In the genomic region with DNA sequence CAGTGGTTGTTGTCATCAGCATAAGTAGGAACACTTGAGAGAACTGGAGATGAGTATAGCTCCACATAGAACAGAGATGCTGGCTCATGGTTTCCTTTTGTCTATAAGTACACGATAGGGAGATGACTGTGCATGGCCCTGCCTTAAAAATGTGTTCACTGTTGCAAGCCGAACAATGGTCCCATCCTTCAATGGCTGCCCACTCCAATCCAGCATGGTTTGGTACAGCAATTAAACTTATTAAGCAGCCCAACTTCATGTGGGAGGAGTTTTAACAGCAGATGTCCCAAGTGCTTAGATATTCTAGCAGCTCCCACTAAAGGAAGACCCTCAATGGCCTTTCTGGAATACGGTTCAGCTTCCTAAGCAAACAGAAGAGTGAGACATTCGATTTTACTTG, we compare ENCODE assay signal across 19 mouse cellular contexts.
A peak's percentile ranks its signal among the peaks of the same experiment; 100 is the strongest.
DNase-seq lines count a peak whose midpoint lies in the region; ATAC-seq lines count a peak whose summit lies in the region.
"Had no signal": no experiment of that assay in that cellular context is flagged by ENCODE, and none has a peak within 500 bp of the region (broad histone marks: within the 10 kb centered on the region; RNA-seq: fewer than 3 reads in every experiment).

No protein-coding gene starts in this region.

- 0 out of 2 replicates have a peak overlapping the region, but pooled peaks have one; percentile 25 for H3K27ac ChIP-seq in hindbrain, embryonic 11.5 days (ENCODE audit: low read depth, low read length)
- H3K27ac ChIP-seq in hindbrain, embryonic 14.5 days = no peak overlapping the region
- 0 out of 2 replicates have a peak overlapping the region, but pooled peaks have one; percentile 20 for H3K27ac ChIP-seq in midbrain, embryonic 12.5 days (replicated peaks)
- H3K27ac ChIP-seq in midbrain, embryonic 15.5 days = no peak overlapping the region
- H3K27ac ChIP-seq in forebrain, embryonic 16.5 days (ENCODE audit: low read length) = peak overlapping the region; percentile 9; the same call in 1 of the 2 replicates
- H3K27ac ChIP-seq: embryonic facial prominence, embryonic 15.5 days; heart, adult 2 months; heart, embryonic 15.5 days; hindbrain, embryonic 10.5 days had no signal

- no peak for DNase-seq in hindbrain, embryonic 11.5 days (ENCODE audit: low spot score)
- DNase-seq in hindbrain, embryonic 14.5 days (ENCODE audit: low spot score) = no peak
- no peak for DNase-seq in liver
- DNase-seq: adrenal gland, postnatal 36 days; cerebellum, adult 11 months; cerebellum, adult 8-10 months; embryo, embryonic 11 days; gastrocnemius, postnatal 10 days; kidney, adult 8-10 months had no signal

- no peak overlapping the region for H3K4me3 ChIP-seq in hindbrain, embryonic 11.5 days (ENCODE audit: low read depth, low read length)
- H3K4me3 ChIP-seq in hindbrain, embryonic 14.5 days (replicated peaks; ENCODE audit: low read length) = no peak overlapping the region
- H3K4me3 ChIP-seq in midbrain, embryonic 12.5 days = no peak overlapping the region
- no peak overlapping the region for H3K4me3 ChIP-seq in midbrain, embryonic 15.5 days
- no peak overlapping the region for H3K4me3 ChIP-seq in forebrain, embryonic 16.5 days (replicated peaks; ENCODE audit: low read length)
- H3K4me3 ChIP-seq: embryonic facial prominence, embryonic 15.5 days; heart, adult 2 months; heart, embryonic 15.5 days; hindbrain, embryonic 10.5 days had no signal

- H3K4me2 ChIP-seq in hindbrain, embryonic 11.5 days (replicated peaks; ENCODE audit: low read depth, low read length) = no peak overlapping the region
- no peak overlapping the region for H3K4me2 ChIP-seq in hindbrain, embryonic 14.5 days (replicated peaks)
- H3K4me2 ChIP-seq in midbrain, embryonic 12.5 days (replicated peaks) = no peak overlapping the region
- H3K4me2 ChIP-seq in midbrain, embryonic 15.5 days = no peak overlapping the region
- H3K4me2 ChIP-seq in forebrain, embryonic 16.5 days (ENCODE audit: low read length) = no peak overlapping the region
- H3K4me2 ChIP-seq: embryonic facial prominence, embryonic 15.5 days; heart, embryonic 11.5 days; heart, embryonic 15.5 days had no signal

- no peaks in the 10 kb centered on the region for H3K4me1 ChIP-seq in hindbrain, embryonic 11.5 days (replicated peaks; ENCODE audit: control insufficient read depth, insufficient read depth, low read length)
- peaks cover 5% of the 10 kb centered on the region; the same call in 1 of the 2 replicates for H3K4me1 ChIP-seq in hindbrain, embryonic 14.5 days (replicated peaks; ENCODE audit: control insufficient read depth, insufficient read depth, low read length)
- no peaks in the 10 kb centered on the region for H3K4me1 ChIP-seq in midbrain, embryonic 12.5 days
- 0 out of 2 replicates have a peak, but pooled peaks cover 4% of the 10 kb centered on the region for H3K4me1 ChIP-seq in midbrain, embryonic 15.5 days
- H3K4me1 ChIP-seq in forebrain, embryonic 16.5 days (replicated peaks; ENCODE audit: control insufficient read depth, insufficient read depth, low read length) = peaks cover 9% of the 10 kb centered on the region
- H3K4me1 ChIP-seq: embryonic facial prominence, embryonic 15.5 days; heart, embryonic 15.5 days had no signal

- H3K9me3 ChIP-seq in hindbrain, embryonic 11.5 days (ENCODE audit: control insufficient read depth, low read length) = no peaks in the 10 kb centered on the region
- H3K9me3 ChIP-seq in hindbrain, embryonic 14.5 days (ENCODE audit: control insufficient read depth, low read length) = no peaks in the 10 kb centered on the region
- no peaks in the 10 kb centered on the region for H3K9me3 ChIP-seq in midbrain, embryonic 12.5 days
- H3K9me3 ChIP-seq in midbrain, embryonic 15.5 days = no peaks in the 10 kb centered on the region
- no peaks in the 10 kb centered on the region for H3K9me3 ChIP-seq in forebrain, embryonic 16.5 days (ENCODE audit: control insufficient read depth, low read length)
- H3K9me3 ChIP-seq: embryonic facial prominence, embryonic 15.5 days; heart, embryonic 15.5 days; hindbrain, embryonic 10.5 days had no signal

- no peaks in the 10 kb centered on the region for H3K36me3 ChIP-seq in hindbrain, embryonic 11.5 days (ENCODE audit: control insufficient read depth, insufficient read depth, low read length)
- no peaks in the 10 kb centered on the region for H3K36me3 ChIP-seq in hindbrain, embryonic 14.5 days (replicated peaks; ENCODE audit: control insufficient read depth, insufficient read depth)
- no peaks in the 10 kb centered on the region for H3K36me3 ChIP-seq in midbrain, embryonic 12.5 days
- no peaks in the 10 kb centered on the region for H3K36me3 ChIP-seq in midbrain, embryonic 15.5 days (replicated peaks)
- no peaks in the 10 kb centered on the region for H3K36me3 ChIP-seq in forebrain, embryonic 16.5 days (ENCODE audit: control insufficient read depth, insufficient read depth)
- H3K36me3 ChIP-seq: embryonic facial prominence, embryonic 15.5 days; heart, embryonic 15.5 days; hindbrain, embryonic 10.5 days had no signal

- WGBS in hindbrain, embryonic 11.5 days = 71% methylated on average over 4 of the region's 4 CpGs
- 62% methylated on average over 4 of the region's 4 CpGs for WGBS in hindbrain, embryonic 14.5 days
- WGBS in midbrain, embryonic 12.5 days = 67% methylated on average over 4 of the region's 4 CpGs
- WGBS in midbrain, embryonic 15.5 days = 62% methylated on average over 4 of the region's 4 CpGs
- 45% methylated on average over 4 of the region's 4 CpGs for WGBS in forebrain, embryonic 16.5 days

- H3K9ac ChIP-seq in hindbrain, embryonic 11.5 days (ENCODE audit: low read depth, low read length) = no peak overlapping the region
- H3K9ac ChIP-seq in hindbrain, embryonic 14.5 days = no peak overlapping the region
- no peak overlapping the region for H3K9ac ChIP-seq in midbrain, embryonic 12.5 days (replicated peaks)
- H3K9ac ChIP-seq in midbrain, embryonic 15.5 days = no peak overlapping the region
- no peak overlapping the region for H3K9ac ChIP-seq in forebrain, embryonic 16.5 days (replicated peaks; ENCODE audit: low read depth, low read length)
- H3K9ac ChIP-seq: embryonic facial prominence, embryonic 15.5 days; heart, embryonic 15.5 days had no signal

- H3K27me3 ChIP-seq in hindbrain, embryonic 11.5 days (ENCODE audit: control insufficient read depth, insufficient read depth, low read length) = no peaks in the 10 kb centered on the region
- no peaks in the 10 kb centered on the region for H3K27me3 ChIP-seq in hindbrain, embryonic 14.5 days (ENCODE audit: control insufficient read depth, insufficient read depth, low read length)
- no peaks in the 10 kb centered on the region for H3K27me3 ChIP-seq in midbrain, embryonic 12.5 days
- no peaks in the 10 kb centered on the region for H3K27me3 ChIP-seq in midbrain, embryonic 15.5 days (replicated peaks)
- H3K27me3 ChIP-seq in forebrain, embryonic 16.5 days (replicated peaks; ENCODE audit: control insufficient read depth, insufficient read depth, low read length) = no peaks in the 10 kb centered on the region
- H3K27me3 ChIP-seq: embryonic facial prominence, embryonic 15.5 days; heart, embryonic 15.5 days had no signal

- ATAC-seq in hindbrain, embryonic 11.5 days (ENCODE audit: low FRiP score) = no peak; the same call in 1 of the 2 replicates
- no peak for ATAC-seq in hindbrain, embryonic 14.5 days (ENCODE audit: low FRiP score)
- ATAC-seq in midbrain, embryonic 12.5 days (ENCODE audit: low FRiP score, low read depth) = 0 out of 2 replicates have a peak, but pooled peaks have one; percentile 14
- ATAC-seq in midbrain, embryonic 15.5 days (replicated peaks) = no peak
- peak; percentile 57 for ATAC-seq in forebrain, embryonic 16.5 days
- ATAC-seq: inflammation-experienced regulatory T-cells, adult 6 months; intestine, postnatal 0 days had no signal

Comparison
In these comparisons a context has a peak if more than half of its experiments do, and no peak if none do; other contexts are left out.
1. ATAC-seq: peak in midbrain, embryonic 12.5 days (single experiment) and forebrain, embryonic 16.5 days (single experiment); none in hindbrain, embryonic 11.5 days (single experiment), hindbrain, embryonic 14.5 days (single experiment) and midbrain, embryonic 15.5 days (single experiment).
2. H3K27ac ChIP-seq: peak in hindbrain, embryonic 11.5 days (single experiment), midbrain, embryonic 12.5 days (single experiment) and forebrain, embryonic 16.5 days (single experiment); none in hindbrain, embryonic 14.5 days (single experiment) and midbrain, embryonic 15.5 days (single experiment).